Mouse (Mus musculus): Measurements from ENCODE around the gene Abhd16b.

The Abhd16b gene

DNA sequence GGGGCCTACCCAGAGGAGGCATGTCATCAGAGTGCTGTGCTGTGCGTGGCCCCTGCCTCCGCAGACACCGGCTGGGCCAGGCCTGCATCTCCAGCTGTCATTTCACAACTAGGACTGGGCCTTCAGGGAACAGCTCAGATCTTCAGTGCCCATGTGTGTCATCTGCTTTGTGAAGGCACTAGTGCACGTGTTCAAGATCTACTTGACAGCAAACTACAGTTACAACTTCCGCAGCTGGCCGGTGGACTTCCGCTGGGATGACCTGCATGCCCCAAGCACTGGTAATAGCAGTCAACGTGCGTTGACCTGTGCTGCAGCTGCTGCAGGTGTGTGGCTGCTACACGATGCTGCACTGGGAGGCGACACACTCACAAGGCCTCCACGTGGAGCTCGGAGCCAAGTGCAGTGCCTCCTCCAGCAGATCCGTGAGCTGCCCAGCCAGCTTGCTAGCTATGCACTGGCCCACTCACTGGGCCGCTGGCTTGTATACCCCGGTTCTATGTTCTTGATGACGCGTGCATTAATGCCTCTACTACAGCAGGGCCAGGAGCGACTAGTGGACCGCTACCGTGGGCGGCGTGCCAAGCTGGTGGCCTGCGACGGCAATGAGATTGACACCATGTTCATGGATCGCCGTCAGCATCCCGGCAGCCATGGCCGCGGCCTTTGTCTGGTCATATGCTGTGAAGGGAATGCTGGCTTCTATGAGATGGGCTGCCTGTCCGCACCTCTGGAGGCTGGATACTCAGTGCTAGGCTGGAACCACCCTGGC, at the start of gene Abhd16b:
Gene Abhd16b, plus strand, starts transcription at position 51 of the 772 bp plus-strand sequence.
- no peak for DNase-seq (ENCODE audit: low read depth, low spot score)

DNA sequence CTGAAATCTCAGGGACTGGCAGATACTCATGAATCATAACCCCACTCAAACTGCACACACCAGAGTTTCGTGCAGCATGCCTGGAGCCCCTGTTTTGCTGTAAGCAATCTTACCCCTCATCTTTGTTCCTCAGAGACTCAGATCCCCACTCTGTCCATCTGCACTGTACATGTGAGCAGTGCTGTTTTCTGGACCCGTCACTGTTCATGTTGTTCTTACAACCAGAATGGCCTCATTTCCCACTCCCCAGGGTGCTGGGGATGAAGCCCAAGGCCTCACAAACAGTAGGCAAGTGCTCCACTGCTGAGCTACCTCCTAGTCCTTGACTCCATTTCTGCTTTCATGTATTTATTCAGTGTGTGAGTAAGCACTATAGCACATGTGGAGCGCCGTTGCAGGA, 40.8 kb upstream of the Abhd16b start:
- DNase-seq (ENCODE audit: low read depth, low spot score) = no peak

DNA sequence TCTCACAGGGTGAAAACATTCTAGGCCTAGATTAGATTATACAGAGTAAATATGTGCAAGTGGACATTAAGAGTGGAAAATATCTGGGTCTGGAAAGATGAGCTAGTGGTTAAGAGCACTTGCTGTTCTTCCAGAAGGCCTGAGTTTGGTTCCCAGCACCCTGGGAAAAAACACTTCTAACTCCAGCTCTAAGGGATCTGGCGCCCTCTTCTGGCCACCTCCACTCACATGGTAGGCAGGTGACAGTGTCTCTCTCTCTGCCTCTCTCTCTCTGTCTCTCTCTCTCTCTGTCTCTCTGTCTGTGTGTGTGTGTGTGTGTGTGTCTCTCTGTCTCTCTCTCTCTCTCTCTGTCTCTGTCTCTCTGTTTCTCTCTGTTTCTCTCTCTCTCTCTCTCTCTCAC, 39.7 kb upstream of the Abhd16b start:
- DNase-seq (ENCODE audit: low read depth, low spot score) = no peak

DNA sequence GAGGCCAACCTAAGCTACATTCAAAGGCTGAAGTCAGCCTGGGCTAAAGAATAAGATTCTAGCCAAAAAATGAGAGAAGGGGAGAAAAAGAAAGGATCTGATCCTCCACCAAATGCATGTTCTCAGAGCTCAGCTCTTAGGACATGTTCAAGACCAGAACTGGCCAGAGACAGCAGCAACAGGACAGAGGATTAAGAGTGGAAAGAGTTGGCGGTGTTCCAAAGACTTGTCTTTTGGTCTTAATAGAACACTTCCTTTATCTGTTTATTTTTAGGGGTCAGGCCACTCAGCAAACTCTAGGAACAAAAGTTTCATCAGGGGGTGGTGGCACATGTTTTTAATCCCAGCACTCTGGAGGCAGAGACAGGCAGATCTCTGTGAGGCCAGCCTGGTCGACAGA, 37.1 kb upstream of the Abhd16b start:
- DNase-seq (ENCODE audit: low read depth, low spot score) = no peak

DNA sequence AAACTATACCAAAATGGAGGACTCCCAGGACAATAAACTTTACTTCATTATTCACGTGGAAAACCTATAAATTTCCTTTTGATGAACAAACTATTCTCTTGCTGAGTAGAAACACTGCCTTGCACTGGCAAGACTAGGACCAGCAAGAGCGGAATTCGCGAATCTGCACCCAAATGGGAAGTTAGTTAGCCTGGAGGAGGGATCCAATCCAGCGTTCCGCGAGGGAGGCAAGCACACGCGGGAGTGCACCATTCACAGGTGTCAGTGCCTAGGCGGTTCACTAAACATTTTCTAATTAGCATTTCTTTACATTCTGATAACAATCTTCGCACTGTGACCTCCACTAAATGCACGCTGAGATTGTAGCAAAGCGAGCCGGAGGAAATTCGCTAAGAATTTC, 35.2 kb upstream of the Abhd16b start:
- no peak for DNase-seq (ENCODE audit: low read depth, low spot score)

DNA sequence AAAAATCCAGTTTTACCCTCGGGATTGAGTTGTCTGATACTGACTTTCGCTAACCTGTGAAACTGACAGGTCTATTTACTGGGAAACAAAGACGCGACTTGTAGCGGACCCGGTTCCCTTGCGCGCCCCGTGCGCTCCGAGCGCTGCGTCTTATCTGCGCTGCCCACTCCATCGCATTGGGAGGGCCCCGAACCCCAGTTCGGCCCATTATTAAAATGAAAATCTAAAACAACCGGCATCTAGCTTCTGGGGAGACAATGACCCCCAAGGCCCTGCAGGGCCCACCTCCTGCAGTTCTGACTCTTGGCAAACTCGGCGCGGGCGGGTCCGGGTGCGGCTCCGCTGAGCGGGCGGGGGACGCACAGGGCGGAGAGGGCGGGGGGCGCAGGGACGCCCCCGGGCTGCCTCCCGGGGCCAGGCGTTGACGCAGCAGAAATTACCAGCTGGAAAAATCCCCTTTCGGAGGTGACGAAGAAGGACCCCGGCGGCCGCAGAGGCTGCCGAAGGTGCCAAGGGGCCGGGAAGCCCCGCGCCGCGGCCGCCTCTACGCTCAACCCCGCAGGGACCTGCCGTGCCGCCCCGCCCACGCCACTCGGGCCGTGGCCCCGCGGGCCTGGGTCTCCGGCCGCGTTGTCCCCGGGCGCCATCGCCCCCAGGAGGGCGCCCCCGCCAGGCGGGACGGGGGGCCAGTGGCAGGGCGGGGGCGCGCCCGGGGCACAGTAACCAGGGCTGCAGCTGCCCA, 34.4 kb upstream of the Abhd16b start:
- no peak for DNase-seq (ENCODE audit: low read depth, low spot score)

DNA sequence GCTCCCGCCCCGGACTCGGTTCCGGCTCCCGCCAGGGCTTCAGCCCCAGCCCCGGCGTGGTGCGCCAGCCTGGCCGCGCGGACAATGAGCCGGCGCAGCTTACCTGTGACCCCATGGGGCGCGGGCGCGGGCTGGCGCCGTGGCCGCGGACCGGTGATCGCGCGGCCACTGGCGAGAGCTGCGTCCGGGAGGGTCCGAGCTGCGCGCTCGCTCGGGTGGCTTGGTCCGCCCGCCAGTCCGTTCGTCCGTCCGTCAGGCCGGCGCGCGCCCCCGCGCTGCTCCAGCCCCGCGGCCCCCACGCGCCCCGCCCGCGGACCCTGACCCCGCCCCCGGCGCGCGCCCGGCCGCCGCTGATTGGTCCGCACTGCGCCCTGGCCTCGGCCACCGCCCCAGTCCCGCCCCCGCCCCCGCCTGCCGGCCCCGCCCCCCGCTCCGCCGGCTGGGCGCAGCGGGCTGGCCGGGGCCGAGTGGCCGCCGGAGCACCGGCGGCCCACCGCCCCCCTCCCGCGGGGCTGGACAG, 33.8 kb upstream of the Abhd16b start, which contains the start of gene Zbtb46:
Gene Zbtb46, minus strand, starts transcription at position 274 of the 520 bp plus-strand sequence.
- DNase-seq (ENCODE audit: low read depth, low spot score) = no peak

DNA sequence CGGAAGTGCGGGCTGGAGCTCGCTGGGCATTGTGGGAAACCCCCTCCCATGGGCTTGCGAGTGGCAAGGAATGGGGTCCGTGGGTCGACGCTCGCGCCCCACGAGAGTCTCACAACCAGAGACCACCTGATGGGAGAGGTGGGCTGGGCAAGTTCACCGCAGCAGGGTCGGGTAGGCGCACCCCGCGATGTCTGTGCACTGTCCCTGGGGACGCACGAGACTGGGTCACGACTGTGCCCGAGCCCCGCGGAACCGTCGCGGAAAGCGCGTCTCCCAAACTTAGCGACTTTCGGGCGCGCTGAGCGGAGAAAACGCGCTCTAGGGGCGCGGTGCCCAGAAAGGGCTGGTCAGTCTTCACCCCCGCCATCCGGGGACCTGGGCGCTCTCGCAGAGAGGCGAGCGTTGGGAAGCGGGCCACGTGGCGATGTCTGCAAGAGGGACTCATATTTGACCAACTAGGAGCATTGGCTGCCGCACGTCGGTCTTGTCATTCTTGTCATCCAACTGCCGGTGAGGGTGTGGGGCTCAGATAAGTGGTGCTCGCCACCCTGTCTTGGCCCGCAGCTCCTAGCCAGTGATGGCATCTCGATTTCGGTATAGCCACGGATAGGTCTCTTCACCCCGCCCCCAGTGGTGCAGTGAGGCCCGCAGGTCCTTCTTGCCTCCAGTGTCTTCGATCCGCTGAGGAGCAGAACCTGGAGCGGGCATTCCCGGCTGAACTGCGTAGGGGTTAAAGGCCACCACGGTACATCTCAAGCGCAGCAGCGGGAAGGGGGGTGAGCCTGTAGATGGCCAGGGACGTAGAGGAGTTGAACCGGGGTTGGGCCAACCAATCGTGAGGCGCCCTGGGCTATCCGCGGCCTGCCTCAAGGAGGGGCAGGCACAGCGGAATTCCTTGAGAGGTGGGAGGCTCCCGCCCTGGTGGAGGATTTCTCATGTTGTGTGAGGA, 33.1 kb upstream of the Abhd16b start:
- no peak for DNase-seq (ENCODE audit: low read depth, low spot score)

DNA sequence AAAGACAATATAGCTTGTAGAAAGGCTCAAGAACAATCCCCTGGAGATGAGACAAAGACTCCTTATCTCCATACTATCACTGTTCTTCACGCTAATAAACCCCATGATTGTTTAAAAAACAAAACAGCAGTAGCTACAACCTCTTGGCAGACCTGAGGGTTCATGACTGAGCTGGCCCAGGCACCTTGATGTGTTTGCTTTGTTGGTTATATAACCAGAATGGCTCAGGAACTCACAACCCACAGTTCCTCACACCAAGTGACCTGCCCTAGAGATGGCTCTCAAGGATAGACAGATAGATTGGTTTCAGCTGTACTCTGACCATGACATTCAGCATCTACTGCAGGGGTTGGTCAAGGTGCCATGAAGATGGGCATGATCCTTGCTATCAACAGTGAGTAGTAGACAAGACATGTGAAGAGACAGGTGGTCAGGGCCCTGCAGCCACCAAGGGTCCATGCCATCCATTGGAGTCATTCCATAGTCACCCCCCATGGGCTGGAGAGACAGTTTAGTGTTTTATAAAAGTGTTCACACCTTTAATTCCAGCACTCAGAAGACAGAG, 31.4 kb upstream of the Abhd16b start:
- DNase-seq (ENCODE audit: low read depth, low spot score) = no peak

DNA sequence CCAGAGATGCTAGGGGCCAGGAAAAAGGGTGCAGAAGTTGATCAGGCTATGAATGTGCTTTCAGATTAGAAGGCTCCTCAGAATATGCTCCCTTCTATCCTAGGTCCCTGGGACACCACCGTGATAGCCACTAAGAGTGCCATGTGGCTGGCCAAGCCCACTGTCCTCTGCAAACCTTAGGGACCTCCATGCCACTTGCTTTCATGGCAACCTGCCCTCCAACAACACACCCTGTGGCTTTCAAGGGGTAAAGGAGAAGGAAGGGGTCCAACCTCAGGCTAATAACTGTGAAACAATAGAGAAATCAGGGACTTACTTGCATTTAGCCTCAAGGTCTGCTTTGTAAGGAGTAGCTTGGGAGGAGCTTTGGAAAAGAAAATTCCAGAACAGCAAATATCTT, 30.4 kb upstream of the Abhd16b start:
- DNase-seq (ENCODE audit: low read depth, low spot score) = no peak

DNA sequence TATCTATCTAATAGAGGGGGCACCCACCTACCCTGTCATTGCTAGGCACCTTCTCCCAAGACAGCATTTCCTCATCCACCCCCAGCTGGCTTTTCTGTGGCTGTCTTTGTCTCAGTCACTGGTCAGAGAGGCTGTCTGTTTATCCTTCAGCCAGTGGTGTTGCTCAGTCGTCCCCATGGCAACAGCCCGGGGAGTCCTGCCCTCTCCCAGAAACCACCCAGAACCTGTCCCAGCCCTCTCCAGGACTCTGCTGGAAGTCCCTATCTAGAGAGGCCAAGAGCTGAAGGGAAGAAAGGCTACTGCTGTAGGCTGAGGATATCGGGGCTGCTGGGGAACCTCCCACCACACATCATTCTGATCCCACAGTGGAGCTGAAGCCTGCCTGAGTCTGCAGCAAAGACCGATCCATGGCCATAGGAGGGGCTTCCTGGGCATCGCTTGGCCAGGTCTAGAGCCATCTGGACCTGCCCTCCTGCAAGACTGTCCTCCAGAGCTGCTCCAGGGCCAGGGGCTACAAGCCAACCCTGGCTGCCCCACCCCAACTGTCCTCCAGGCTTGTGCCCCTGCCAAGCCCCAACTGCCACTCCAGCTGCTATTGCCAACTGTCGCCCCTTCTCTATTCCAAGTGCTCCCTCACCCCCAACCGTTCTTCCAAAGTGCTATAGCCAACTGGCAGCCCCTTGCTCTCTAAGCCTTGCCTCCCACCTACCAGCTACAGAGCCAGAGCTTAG, 29.8 kb upstream of the Abhd16b start:
- no peak for DNase-seq (ENCODE audit: low read depth, low spot score)

DNA sequence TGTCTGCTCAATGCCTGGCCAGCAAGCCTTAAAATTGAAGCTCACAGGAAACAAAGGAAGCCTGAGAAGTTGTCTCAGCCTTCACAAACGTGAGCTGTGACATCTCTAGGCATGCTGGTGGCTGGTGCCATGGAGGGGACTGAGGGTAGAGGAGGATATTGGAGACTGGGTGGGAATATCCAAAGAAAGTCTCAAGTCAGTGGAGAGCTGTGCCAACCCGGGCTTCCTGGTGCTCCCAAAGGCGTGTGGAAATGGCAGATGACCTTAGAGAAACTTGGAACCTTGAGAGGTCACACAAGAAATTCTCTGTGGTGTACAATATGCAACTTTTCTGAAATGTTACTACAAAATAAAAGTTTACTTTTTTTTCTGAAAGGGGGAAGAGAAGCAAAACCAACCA, 27.6 kb upstream of the Abhd16b start:
- no peak for DNase-seq (ENCODE audit: low read depth, low spot score)

DNA sequence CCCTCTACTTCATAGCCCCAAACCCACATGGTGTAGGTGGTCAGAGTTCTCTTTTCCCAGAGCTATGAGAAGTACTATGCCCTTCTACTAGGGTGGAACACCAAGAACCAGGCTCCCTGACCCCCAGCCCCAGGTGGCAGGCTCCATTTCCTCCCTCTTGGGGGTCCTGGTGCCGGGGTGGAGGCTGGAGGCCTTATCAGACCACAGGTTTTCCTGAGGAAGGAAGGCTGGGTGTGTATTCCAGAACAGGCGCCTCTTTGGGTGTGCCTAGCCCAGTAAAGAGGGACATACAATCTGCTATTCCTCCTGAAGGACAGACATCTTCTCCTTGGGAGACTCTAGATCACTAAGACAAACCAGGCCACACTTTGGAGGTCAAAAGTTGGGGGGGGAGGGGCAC, 22.7 kb upstream of the Abhd16b start:
- DNase-seq (ENCODE audit: low read depth, low spot score) = no peak

DNA sequence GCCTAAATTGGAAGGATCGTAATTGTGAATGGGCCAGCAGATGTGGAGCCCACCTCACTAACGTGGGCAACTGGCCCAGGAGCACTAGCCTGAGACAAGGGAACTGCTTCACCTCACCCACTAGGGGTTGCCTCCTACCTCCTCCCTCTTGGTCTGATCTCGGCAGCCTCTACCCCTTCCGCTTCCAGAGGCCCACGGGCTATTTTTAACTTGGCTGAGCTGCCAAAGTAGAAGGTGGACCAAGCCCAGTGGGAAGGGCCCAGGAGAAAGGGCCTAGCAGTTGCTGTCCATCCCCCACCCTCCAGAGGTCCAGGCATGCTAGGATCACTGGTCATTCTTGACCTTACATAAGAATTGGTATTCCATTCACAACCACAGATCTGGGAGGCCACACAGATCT, 21.8 kb upstream of the Abhd16b start:
- no peak for DNase-seq (ENCODE audit: low read depth, low spot score)

DNA sequence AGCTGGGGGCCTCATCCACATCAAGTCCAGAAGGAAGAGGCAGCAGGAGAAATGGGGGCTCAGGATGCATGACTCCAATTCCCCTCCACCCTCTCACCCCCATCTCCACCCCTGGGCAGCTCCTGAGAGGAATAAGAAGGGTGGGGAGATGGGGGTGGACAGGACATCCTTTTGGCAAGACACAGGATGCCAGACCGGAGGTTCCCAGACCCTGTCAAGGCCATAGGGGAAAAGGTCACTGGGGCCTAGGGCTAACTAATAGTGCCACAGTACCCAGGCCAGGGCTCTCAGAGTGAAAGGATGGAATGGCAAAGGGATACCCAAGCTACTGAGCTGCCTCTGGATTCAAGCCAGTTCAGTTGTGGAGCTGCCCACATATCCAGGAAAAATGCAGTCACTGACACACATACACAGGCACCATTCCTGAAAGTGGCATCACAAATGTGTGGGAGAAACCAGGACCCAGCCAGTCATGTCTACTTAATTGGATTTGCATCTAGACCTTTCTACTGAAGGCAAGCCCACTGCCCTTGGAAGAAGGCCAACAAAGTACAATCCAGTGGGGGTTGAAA, 20.7 kb upstream of the Abhd16b start:
- no peak for DNase-seq (ENCODE audit: low read depth, low spot score)

DNA sequence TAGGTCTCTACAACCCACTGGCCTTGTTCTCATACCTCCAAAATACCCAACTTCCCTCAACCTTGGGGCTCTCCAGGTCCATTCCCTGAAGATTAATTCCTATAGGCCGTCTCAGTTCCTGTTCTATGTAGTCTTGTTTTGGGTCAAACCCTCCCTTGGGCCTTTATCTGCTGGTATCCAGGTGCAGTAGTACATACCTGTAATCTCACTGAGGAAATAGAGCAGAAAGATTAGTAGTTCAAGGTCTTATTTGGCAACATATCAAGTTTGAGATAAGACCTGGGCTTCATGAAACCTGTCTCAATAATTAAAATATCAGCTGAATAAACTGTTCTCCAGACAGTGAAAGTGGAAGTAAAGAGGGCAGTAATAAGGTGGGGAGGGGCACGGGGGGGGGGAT, 9.9 kb upstream of the Abhd16b start:
- no peak for DNase-seq (ENCODE audit: low read depth, low spot score)

DNA sequence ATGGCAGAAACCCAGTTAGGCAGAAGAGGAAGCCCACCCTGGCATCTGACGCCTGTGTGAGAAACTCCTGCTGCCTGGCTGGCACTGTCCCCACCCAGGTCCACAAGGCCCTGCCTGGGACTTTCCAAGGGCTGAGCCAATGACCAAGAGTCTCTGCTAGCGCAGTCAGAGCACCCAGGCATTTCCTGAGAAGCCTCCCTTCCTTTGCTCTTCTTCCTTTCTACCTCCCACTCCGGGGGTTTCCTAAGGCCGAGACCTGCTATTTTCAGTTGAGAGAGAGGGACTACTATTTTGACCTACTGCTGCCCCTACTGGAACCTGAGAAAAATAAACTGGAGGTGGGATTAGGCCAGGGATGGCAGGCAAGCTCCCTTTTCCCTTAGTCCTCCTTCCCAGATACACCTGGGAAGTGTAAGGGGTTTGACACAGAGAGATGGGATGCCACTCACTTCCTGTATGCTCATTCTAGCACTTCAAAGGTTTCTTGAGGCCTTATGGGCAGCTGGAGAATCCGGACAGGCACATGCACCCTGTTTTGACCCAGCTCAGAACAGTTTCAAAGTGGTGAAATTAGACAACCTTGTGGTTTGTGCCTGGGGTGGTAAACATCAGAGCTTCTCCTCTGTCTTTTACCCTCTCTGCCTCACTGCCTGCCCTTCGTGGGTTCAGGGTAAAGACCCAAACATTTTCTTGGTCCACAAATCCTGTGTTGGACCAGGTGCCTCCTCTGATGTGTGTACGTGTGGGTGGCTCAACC, 9.3 kb upstream of the Abhd16b start:
- no peak for DNase-seq (ENCODE audit: low read depth, low spot score)

DNA sequence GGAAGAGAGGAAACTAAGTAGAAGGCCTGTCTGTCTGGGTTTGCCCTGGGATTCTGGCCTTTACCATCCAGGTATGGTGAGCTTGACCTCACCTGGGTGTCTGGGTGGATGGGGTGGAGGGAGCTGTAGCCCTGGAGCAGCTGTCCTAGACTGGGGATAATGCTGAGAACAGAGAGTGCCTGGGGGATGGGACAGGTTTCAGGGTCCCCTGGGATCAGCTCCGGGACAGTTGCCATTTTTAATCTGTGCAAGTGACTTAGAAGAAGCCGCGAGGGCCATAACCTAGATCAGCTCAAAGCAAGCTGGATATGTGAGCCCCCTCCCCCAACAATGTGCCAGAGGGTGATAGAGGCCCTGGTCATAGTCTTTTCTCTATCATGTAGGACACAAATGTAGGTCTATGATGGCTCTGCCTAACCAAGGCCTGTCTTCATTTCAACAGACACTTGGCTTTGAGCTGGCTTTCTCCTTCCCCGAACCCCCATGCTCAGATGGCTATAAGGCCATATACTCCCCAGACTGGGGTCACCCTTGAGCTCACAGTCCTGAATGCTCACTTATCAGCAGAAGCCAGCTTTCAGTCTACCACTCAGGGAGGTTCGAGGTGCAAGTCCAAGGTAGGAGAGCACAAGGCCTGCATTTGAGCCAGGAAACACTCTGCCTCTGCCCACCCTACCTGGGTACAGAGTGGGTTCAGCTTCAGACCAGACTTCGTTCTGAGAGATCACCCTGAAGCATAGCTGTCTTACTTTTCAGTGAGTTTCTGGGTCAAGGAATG, 8.4 kb upstream of the Abhd16b start:
- no peak for DNase-seq (ENCODE audit: low read depth, low spot score)

DNA sequence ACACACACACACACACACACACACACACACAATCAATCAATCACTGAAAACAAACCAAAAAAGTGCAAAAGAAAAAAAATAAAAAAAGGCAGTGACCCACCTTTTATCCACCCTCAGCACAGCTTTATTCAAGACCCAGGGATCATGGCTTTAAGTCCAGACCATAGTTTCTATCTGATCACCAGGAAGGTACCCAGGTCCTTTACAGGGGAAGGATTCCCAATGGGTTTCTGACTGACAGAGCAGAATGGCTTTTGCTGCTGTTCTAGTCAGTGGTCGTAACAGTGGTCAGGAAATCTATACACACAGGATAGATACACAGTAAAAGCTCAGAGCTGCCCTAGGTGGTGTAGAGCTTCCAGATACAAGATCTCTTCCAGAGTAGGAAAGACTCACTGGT, 7.3 kb upstream of the Abhd16b start:
- no peak for DNase-seq (ENCODE audit: low read depth, low spot score)

Measured in brain, embryonic 18.5 days (tissue).